Mouse (Mus musculus) spleen, adult 12 weeks (tissue): ENCODE measurements around the gene Zfp28.

Experiments used
- DNase-seq: peaks from one replicate; pipeline ENCODE4 v3.0.0; 2022; ENCODE audit warnings: low spot score

Gene Zfp28

DNA sequence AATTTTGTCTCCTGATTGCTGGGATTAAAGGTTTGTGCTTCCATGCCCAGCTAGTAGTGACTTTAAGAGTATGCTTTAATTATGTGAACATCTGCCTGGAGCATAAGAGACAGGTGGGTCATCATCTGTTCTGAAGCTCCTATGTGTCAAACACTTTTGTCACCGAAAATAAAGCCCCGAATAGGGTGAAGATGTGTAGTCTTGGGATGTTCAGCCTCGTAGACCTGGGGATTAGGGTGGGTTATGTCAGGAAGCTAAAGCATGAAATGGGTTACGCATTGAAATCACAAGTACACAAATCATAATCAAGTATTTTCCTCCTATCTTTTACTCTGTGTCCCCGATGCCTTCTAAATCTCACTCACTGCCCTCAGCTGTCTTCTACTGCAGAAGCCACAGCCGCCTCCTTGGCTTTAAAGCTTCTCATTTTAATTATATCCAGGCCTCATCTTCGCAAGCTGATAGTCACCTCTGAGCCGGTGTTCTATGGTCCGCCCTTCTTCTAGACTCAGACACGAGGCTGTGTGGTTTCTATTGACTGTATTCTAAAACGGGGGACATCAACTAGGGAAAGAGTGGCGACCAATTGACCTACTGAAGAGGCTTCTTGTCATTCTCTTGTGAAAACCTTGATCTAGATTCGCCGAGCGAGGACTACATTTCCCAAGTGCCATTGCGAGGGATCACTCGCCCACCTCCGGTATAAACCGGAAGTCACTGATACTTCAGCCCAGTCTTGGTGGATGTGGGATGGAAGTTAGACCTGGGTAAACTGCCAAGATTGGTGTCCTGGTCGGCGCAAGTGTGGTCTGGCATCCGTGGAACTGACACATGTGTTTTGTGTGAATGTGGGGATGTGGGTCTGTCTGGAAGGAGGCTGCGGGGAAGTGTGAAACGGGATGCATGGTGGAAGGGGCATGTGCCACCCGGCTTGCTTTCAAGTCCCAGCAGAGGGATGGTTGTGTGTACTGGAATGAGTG lies 15.2 kb downstream of the Zfp28 start, which contains the start of gene Smim17:
Smim17 (plus strand) TSS at position 720 of the 980 bp plus-strand sequence.
- DNase-seq: no peak

DNA sequence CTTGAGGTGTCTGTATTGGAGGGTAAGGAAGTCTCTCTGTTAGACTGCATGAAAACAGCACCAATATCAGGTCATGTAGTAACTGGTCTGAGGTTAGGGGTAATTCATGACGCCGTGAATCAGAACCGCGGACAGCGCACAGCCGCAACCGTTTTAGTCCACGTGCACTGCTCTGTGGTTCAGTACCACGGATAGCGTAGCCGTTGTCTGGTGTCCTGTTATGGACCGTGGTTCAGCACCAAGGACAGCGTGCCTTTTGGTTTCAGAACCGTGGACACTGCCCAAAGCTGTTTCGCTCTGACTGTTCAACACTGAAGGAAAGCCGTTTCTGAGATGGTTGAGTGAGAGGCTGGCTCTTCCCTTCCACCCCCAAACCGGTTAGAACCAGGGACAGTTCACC lies 26.9 kb downstream of the Zfp28 start, which contains the start of gene Gm20715:
Gm20715 (plus strand) TSS at position 235 of the 400 bp plus-strand sequence.
- peak; percentile 42 for DNase-seq

DNA sequence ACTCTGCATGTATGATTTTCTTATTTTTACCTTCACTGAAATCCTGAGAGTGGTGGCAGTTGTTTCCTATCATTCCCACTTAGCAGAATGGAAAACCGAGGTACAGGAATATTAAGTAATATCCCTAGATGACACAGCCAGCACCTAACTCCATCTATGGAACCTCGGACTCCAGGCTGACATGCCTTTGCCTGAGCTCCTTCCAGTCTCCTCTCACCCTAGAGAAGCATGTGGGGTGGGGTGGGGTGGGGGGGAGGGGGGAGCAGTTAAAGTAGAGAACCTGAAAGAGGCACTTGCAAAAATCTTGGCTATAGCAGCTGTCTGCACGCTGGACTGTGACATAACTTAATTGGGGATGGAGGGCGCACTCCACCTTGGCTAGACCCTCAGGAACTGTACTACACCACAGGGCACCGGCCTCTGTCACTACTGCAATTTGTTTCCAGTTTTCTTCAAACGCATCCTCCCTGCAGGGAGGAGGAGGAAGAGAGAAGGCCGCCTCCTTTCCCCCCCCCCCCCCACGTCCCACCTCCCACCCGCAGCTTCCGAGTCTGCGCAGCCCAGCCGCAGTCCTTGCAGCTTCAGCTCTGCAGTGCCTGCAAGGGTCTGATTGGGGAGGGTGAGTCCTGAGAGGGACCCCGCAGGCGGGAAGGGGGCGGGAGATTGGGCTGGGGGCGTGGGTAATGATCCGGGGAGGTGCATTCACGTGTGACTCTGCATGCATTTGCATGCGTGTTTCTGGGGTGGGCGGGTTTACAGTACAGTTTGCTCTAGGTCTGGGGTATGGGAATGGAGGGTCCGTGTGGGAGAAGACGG lies 31.7 kb downstream of the Zfp28 start:
- DNase-seq: no peak

DNA sequence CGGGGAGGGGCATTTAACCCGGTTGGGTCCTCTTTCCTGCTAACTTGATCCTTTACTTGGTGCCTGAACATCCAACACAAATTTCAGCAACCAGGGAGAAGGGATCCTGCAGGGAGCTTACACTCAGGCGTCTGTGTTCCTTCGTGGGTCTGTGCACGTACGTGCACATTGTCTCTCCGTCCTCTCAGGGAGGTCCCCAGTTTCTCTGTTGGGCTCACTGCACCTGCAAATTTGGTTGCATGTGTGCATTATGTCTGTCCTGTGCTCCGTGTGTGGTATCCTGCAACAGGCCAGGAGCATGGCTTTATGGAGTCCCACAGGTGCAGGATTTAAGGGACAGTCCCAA lies 32.3 kb downstream of the Zfp28 start:
- DNase-seq: no peak

DNA sequence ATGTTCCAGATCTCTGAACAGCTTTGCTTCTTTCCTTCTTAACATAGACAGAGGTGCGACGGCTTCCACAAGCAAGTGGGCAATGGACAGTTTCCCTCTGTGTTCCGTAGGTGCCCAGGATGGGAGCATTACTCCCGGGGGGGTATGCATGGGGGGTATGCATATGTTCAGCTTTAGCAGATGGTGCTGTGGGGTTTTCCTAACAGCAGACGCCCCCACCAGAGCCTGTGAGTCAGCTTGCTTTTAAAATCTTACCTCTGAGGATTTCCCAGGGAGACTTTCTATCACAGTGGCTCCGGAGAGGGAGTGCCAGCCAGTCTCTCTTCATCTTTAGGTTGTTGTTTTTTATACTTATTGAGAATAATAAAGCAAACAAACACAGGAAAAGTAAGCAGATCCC lies 36.8 kb downstream of the Zfp28 start:
- DNase-seq: no peak

DNA sequence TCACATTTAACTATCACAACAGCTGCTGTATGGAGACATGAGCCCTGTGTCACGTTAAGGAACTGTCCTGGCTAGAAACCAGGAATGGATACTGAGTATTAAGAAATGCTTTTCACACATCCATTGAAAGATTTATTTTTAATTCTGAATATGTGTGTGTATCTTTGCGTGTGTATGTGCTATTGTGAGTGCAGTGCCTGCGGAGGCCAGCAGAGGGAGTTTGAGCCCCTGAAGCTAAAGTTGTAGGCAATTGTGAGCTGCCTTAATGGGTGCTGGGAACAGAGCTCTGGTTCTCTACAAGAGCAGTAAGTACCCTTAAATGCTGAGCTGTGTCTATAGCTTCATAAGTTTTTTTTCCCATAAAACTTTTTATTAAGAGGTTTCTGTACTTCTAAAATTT lies 46.3 kb downstream of the Zfp28 start:
- DNase-seq: no peak

DNA sequence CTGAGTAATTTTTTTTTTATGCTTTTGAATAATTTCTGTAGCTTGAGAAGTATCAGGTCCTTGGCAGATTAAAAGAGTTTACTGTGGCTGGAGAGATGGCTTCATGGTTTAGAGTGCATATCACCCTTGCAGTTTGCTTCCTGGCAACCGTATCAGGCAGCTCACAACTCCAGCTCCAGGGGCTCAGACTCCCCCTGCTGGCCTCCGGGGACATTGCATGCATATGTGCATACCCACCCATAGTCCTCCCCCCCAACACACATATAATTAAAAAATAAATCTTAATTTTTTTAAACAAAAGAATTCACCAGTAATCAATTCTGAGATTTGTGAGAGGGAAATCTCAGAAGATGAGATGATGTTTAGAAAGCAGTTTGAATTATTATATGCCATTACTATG lies 47.2 kb downstream of the Zfp28 start:
- peak; percentile 9 for DNase-seq

DNA sequence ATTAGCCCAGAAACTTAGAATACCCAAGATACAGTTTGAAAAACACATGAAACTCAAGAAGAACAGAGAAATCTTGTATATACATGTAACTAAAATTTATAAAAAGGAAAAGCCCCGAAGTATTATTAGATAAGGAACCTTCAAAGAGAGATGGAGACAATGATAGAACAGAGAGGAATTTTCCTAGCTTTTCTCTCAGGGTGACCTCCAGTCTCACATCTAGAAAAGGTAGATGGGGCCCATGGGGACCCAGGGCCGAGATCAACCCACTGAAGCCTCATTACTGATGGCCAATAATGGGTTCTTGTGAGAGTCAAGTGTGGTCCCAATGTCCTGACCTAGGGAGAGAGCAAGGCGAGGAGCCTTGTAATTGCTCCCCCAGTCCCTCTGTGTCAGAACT lies 55.3 kb downstream of the Zfp28 start, which contains the start of gene Olfr1344:
Olfr1344 (plus strand) TSS at position 301 of the 400 bp plus-strand sequence.
- no peak for DNase-seq

DNA sequence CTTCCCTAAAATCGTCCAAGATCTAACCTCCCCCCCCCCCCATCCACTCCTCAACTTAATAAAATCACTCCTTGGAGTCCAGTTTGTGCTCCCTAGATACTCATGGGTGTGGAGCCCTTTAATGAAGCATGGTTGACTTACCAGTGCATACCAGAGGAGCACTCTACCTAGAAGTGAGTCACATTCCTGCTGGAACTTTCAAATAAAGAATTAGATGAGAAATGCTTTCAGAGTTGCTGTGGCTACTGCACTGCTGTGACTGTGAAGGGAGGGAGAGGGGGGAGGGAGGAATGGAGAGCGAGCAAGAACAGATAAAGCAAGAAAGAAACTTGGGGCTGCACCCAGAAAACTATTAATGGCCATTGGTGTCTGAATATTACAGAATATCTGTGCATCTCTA lies 58.1 kb downstream of the Zfp28 start:
- DNase-seq: no peak
